Mouse (Mus musculus) Patski (cell line): ENCODE measurements around the gene Kdelr2. TPM values are rescaled to one million over a fixed set of nuclear protein-coding genes. Genes with fewer than 3 reads are reported as not detected.

ENCODE experiments used
- ATAC-seq: fragments of 100-300 bp; one replicate; pipeline ENCODE4 v1.8.0; 2021
- CTCF ChIA-PET: fragments of 350-600 bp; sonication (Branson Sonifier 250); formaldehyde crosslinking; loops from one replicate; lab custom pipeline; 2022; ENCODE audit warnings: inconsistent platforms; lab: Charles Lee
- POLR2A ChIA-PET: fragments of 350-600 bp; sonication (Branson Sonifier 250); formaldehyde crosslinking; loops from one replicate; lab custom pipeline; 2022; ENCODE audit warnings: antibody characterized with exemption, inconsistent platforms; lab: Charles Lee
- DNase-seq: peaks from one replicate; pipeline ENCODE4 v3.0.0-alpha.2; 2011; ENCODE audit warnings: low read depth, low spot score
- H3K27me3 ChIP-seq: fragments of 371-371 bp; one replicate; pipeline ENCODE4 v1.5.1; 2021
- CTCF ChIP-seq: fragments of 100-300 bp; IDR thresholded peaks from one replicate; pipeline ENCODE4 v1.5.1; 2021
- in situ Hi-C: fragments of 300-500 bp; cut with MboI; formaldehyde crosslinking; loops from 3 replicates; pipeline ENCODE4 v1.11.1; 2018; ENCODE audit warnings: low pct_unique_long_range_greater_than_20kb, mixed read lengths
- polyA plus RNA-seq: library from polyadenylated mRNA; unstranded; gene quantifications from one replicate; pipeline ENCODE4 v1.2.3, GENCODE M21; 2021

Gene Kdelr2
- polyA plus RNA-seq, 1 experiment from 2014 or later = 117 TPM

DNA sequence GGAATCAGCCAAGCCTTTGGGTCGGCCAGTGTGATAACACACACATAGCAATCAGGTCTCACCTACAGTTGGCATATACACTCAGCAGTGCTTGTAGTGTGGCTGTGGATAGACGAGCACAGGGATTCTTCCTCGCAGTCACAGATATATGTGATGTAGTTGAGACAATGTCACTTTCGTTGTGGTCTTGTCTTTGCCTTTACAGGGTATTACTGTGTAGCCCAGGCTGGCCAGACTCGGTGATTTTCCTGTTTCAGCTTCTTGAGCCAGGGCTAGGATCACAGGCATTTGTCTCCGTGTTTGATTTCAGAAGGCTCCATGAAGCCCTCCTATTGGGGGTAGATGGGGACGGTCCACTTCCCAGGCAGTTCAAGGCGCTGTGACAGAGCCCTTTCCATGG, 66.0 kb downstream of the Kdelr2 start:
- ATAC-seq = no peak
- no peak for DNase-seq
- TF ChIP-seq CTCF = no peak
- H3K27me3 ChIP-seq = no peaks in the 10 kb centered on the region
- in situ Hi-C loops = no loop called here
- ChIA-PET POLR2A (no interaction called here), CTCF (no interaction called here)

GRCm38 (mm10) chr5:143470421-143471164, 67.0 kb downstream of the Kdelr2 start:
- ChIA-PET CTCF (no interaction called here), POLR2A (no interaction called here)
- DNase-seq (no peak), ATAC-seq (no peak)
- TF ChIP-seq CTCF = no peak
- in situ Hi-C loops = no loop called here
- H3K27me3 ChIP-seq = no peaks in the 10 kb centered on the region

DNA sequence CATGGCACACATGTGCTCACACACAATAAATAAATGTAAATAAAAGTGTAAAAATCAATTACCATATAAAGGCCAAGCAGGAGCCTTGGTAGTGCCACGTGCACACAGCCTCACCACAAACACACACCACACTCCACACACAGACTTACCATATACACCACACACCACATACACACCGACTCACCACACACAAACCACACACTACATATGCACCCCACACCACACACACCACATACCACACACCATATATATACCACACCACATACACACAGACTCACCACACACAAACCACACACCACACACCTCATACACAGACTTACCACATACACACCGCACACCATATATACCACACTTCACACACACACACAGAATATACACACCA, 67.5 kb downstream of the Kdelr2 start:
- POLR2A ChIA-PET = no interaction called here
- DNase-seq (no peak), ATAC-seq (no peak)
- TF ChIP-seq CTCF = no peak
- H3K27me3 ChIP-seq = no peaks in the 10 kb centered on the region
- in situ Hi-C loops = no loop called here
- CTCF ChIA-PET = no interaction called here

Other genes with a start within 250 kb of the Kdelr2 start
- 13.5 TPM for gene Rbak, start 223.1 kb upstream of the Kdelr2 start, polyA plus RNA-seq
- not detected for gene Spdye4b, start 222.8 kb upstream of the Kdelr2 start, polyA plus RNA-seq
- not detected for gene Spdye4a, start 176.9 kb upstream of the Kdelr2 start, polyA plus RNA-seq
- gene Zfp12, start 168.7 kb upstream of the Kdelr2 start, polyA plus RNA-seq = 20.9 TPM
- 13.2 TPM for gene Zfp316, start 133.8 kb upstream of the Kdelr2 start, polyA plus RNA-seq
- gene Zfp853, start 110.2 kb upstream of the Kdelr2 start, polyA plus RNA-seq = not detected
- gene E130309D02Rik, start 88.5 kb upstream of the Kdelr2 start, polyA plus RNA-seq = 35.1 TPM
- 54.0 TPM for gene Zdhhc4, start 74.6 kb upstream of the Kdelr2 start, polyA plus RNA-seq
- gene Grid2ip, start 46.5 kb upstream of the Kdelr2 start, polyA plus RNA-seq = 0.03 TPM
- 7.3 TPM for gene Daglb, start 60.7 kb downstream of the Kdelr2 start, polyA plus RNA-seq
- 464 TPM for gene Rac1, start 124.2 kb downstream of the Kdelr2 start, polyA plus RNA-seq
- 24.0 TPM for gene Cyth3, start 218.6 kb downstream of the Kdelr2 start, polyA plus RNA-seq